Mouse (Mus musculus) forebrain, embryonic 13.5 days (tissue): ENCODE results near the gene Zc3hav1. TPM values are rescaled to one million over a fixed set of nuclear protein-coding genes. Genes with fewer than 3 reads are reported as not detected.
A peak's percentile ranks its signal among the peaks of the same experiment; 100 is the strongest.

Experiments
- ATAC-seq: fragments of 200-750 bp; cut with Nextera tagmentation; 2 replicates; pipeline ENCODE4 v1.8.0; 2017
- H3K27ac ChIP-seq: fragments of 300-500 bp; sonication (generic); 2 replicates; pipeline ENCODE4 v1.5.1; 2015; ENCODE audit warnings: inconsistent platforms, mild to moderate bottlenecking, moderate library complexity
- H3K27me3 ChIP-seq: fragments of 300-500 bp; sonication (generic); 2 replicates; pipeline ENCODE4 v1.6.1; 2015; ENCODE audit warnings: mild to moderate bottlenecking, inconsistent platforms
- H3K36me3 ChIP-seq: fragments of 300-500 bp; sonication (generic); 2 replicates; pipeline ENCODE4 v1.6.1; 2015; ENCODE audit warnings: mild to moderate bottlenecking, inconsistent platforms; ENCODE audit not compliant: poor library complexity, severe bottlenecking
- H3K4me1 ChIP-seq: fragments of 300-500 bp; sonication (generic); 2 replicates; pipeline ENCODE4 v1.6.1; 2015; ENCODE audit warnings: inconsistent platforms
- H3K4me2 ChIP-seq: fragments of 300-500 bp; sonication (generic); 2 replicates; pipeline ENCODE4 v1.6.1; 2015; ENCODE audit warnings: inconsistent platforms, mild to moderate bottlenecking, moderate library complexity
- H3K4me3 ChIP-seq: fragments of 300-500 bp; sonication (generic); 2 replicates; pipeline ENCODE4 v1.5.1; 2015; ENCODE audit warnings: mild to moderate bottlenecking, inconsistent platforms
- H3K9ac ChIP-seq: fragments of 300-500 bp; sonication (generic); 2 replicates; pipeline ENCODE4 v1.6.1; 2015; ENCODE audit warnings: mild to moderate bottlenecking, inconsistent platforms
- H3K9me3 ChIP-seq: fragments of 300-500 bp; sonication (generic); replicated peaks from 2 replicates; pipeline ENCODE4 v1.6.1; 2016; ENCODE audit warnings: inconsistent platforms
- WGBS: fragments of 180-500 bp; shearing (Covaris S2); methylation state at CpG from one replicate; pipeline ENCODE4 v1.1.7; 2015; 5-methylcytosine and 5-hydroxymethylcytosine counted together
- polyA plus RNA-seq: library from polyadenylated mRNA; unstranded; fragments of >200 nt; fragmentation: Nextera tagmentation; extraction: Ambion mirVana; gene quantifications from 2 replicates; pipeline ENCODE4 v1.2.1, GENCODE M21; 2015

Zc3hav1 gene
- polyA plus RNA-seq, 1 experiment from 2014 or later: 0.75 TPM

DNA sequence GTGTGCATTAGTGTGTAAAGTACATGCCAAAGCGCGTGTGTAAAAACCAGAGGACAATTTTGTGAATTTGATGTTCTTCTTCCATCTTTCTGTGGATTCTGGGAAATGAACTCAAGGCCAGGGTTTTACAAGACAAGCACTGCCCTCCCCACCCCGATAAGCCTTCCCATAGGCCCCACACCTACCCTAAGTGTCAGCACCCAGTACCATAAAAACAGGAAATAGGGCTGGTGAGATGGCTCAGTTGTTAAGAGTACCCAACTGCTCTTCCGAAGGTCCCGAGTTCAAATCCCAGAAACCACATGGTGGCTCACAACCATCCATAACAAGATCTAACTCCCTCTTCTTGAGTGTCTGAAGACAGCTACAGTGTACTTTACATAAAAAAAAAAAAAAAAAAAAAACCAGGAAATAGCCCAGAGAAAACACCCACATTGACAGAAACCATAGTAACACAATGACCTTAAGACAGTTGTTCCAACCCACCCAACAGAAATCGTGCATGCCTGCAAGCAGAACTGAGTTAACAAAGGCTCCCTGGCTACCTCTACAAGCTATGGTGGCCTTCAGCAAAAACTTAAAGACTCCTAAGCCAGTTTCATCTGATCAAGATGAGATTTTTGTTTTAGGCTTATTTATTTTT, 5.5 kb downstream of the Zc3hav1 start:
- no peak for ATAC-seq
- peaks cover 44% of the 10 kb centered on the region for H3K27me3 ChIP-seq

DNA sequence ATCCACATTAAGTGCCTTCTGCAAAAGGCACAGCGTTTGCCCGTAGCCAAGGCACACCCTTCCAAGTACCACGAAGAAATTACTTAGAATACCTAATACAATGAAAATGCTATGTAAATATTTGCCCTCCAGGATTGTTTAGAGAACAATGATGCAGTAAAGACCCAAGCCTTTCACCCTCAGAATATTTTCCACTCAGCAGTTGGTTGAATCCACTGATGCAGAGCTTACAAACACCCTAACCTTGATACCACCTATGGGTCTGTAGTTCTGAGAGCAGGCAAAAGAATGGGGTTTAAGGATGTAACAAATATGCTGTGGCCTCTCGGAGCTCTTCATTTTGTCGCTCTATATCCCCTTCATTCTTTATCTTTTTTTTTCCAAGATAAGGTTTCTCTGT, 6.5 kb downstream of the Zc3hav1 start:
- H3K9ac ChIP-seq: no peak overlapping the region
- H3K4me2 ChIP-seq: no peak overlapping the region
- 80% methylated on average over 5 of the region's 5 CpGs for WGBS

More for the DNA sequence above, 5.5 kb downstream of the Zc3hav1 start:
- no peak overlapping the region for H3K4me3 ChIP-seq
- 90% methylated on average over 6 of the region's 6 CpGs for WGBS
- H3K4me2 ChIP-seq: no peak overlapping the region
- no peak overlapping the region for H3K9ac ChIP-seq
- H3K9me3 ChIP-seq: no peaks in the 10 kb centered on the region
- no peaks in the 10 kb centered on the region for H3K36me3 ChIP-seq
- peaks cover 8% of the 10 kb centered on the region for H3K4me1 ChIP-seq
- no peak overlapping the region for H3K27ac ChIP-seq

DNA sequence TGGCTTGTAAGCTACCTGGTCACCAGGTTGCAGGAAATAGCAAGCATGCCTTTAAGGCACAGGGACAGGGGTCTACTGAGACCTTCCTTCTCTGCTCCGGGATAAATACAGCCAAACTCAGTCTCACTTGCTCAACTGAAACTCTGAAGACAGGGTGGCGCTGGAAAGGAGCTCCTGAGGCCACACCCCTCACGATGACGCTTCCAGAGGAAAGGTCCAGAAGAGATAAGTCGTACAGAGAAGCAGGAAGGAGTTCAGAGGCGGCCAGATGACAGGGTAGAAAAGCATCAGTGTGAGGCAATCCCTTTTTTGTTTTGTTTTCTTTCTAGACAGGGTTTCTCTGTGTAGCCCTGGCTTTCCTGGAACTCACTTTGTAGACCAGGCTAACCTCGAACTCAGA, 8.6 kb downstream of the Zc3hav1 start:
- H3K9me3 ChIP-seq: no peaks in the 10 kb centered on the region
- no peak overlapping the region for H3K27ac ChIP-seq
- H3K9ac ChIP-seq: no peak overlapping the region
- no peak overlapping the region for H3K4me2 ChIP-seq
- no peak overlapping the region for H3K4me3 ChIP-seq
- WGBS: 64% methylated on average over 7 of the region's 7 CpGs
- no peaks in the 10 kb centered on the region for H3K4me1 ChIP-seq
- no peaks in the 10 kb centered on the region for H3K36me3 ChIP-seq
- H3K27me3 ChIP-seq: peaks cover 15% of the 10 kb centered on the region
- ATAC-seq: no peak

More for the DNA sequence above, 6.5 kb downstream of the Zc3hav1 start:
- Histone ChIP-seq H3K4me1 (no peaks in the 10 kb centered on the region), H3K27ac (no peak overlapping the region), H3K27me3 (peaks cover 33% of the 10 kb centered on the region), H3K9me3 (no peaks in the 10 kb centered on the region), H3K4me3 (no peak overlapping the region), H3K36me3 (no peaks in the 10 kb centered on the region)
- ATAC-seq: no peak

DNA sequence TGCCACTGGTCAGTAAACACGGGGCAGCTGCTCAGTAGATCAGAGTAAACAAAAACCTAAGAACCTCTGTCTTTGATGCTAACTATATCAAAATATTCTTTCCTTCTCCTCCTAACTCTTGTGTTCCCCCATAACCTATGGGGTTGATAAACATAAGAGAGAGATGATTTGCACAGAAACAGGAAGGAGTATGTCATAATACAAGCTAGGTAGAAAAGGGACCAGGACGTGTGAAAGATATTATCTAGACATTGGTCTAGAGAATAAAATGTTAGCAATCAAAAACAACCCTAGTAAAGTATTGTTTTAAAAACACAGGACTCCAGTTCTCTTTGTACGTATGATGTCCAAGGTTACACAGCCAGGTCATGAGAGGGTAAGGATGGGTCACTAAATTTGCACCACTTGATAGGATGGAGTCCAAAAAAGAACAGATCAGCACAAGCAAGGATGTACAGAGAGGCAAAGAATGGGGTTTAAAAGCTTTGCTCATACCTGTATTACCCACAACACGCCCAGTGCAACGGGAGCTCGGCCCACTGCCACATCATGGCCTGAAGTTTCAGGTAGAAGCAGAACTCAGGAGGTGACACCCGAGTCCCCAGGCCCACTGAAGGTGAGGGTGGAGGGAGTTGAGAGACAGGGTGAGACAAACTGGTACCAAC, 10.3 kb downstream of the Zc3hav1 start:
- Histone ChIP-seq H3K4me1 (no peaks in the 10 kb centered on the region), H3K9me3 (no peaks in the 10 kb centered on the region), H3K9ac (no peak overlapping the region), H3K27me3 (no peaks in the 10 kb centered on the region), H3K36me3 (no peaks in the 10 kb centered on the region), H3K27ac (no peak overlapping the region), H3K4me2 (no peak overlapping the region), H3K4me3 (no peak overlapping the region)
- no peak for ATAC-seq
- WGBS: 84% methylated on average over 7 of the region's 7 CpGs

DNA sequence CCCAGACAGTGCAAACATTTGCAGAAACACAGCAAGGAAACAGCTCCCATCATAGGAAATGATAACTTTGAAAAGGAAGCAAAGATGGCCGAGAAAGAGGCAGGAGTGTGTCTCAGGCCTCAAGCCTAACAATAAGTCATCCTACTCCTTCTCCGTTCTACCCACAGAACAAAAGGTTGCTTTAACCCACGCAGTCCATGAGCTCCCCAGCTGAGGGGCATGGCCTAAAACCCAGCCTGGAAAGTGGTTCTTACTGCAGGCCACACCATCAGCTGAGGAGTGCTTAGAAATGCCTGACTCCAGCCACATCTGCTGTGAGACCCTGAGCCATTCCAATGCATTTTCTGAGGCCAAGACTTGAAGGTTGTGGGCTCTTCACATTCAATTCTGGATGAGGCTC, 10.8 kb downstream of the Zc3hav1 start:
- ATAC-seq: no peak
- H3K4me3 ChIP-seq: no peak overlapping the region
- no peaks in the 10 kb centered on the region for H3K4me1 ChIP-seq
- no peak overlapping the region for H3K27ac ChIP-seq
- H3K27me3 ChIP-seq: no peaks in the 10 kb centered on the region
- H3K9me3 ChIP-seq: no peaks in the 10 kb centered on the region
- no peak overlapping the region for H3K4me2 ChIP-seq
- no peaks in the 10 kb centered on the region for H3K36me3 ChIP-seq
- no peak overlapping the region for H3K9ac ChIP-seq
- WGBS: 55% methylated on average over 3 of the region's 3 CpGs

DNA sequence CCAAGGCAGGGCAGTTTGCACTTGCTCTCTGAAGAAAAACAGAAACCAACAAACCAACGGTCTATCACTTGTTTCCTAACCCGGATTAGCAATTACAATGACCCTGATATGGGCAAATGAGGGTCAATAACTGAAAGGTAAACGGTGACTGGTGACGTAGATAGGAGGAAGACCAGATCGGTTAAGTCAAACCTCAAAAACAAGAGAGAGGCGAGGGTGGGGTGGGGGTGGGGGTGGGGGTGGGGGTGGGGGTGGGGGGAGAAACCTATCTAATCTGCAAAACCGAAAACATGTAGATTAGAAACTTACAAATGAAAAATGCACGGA, 11.8 kb downstream of the Zc3hav1 start:
- no peak for ATAC-seq
- Histone ChIP-seq H3K4me2 (no peak overlapping the region), H3K27me3 (no peaks in the 10 kb centered on the region), H3K4me3 (no peak overlapping the region), H3K36me3 (no peaks in the 10 kb centered on the region), H3K4me1 (no peaks in the 10 kb centered on the region), H3K27ac (no peak overlapping the region), H3K9ac (no peak overlapping the region), H3K9me3 (no peaks in the 10 kb centered on the region)
- 85% methylated on average over 8 of the region's 8 CpGs for WGBS

DNA sequence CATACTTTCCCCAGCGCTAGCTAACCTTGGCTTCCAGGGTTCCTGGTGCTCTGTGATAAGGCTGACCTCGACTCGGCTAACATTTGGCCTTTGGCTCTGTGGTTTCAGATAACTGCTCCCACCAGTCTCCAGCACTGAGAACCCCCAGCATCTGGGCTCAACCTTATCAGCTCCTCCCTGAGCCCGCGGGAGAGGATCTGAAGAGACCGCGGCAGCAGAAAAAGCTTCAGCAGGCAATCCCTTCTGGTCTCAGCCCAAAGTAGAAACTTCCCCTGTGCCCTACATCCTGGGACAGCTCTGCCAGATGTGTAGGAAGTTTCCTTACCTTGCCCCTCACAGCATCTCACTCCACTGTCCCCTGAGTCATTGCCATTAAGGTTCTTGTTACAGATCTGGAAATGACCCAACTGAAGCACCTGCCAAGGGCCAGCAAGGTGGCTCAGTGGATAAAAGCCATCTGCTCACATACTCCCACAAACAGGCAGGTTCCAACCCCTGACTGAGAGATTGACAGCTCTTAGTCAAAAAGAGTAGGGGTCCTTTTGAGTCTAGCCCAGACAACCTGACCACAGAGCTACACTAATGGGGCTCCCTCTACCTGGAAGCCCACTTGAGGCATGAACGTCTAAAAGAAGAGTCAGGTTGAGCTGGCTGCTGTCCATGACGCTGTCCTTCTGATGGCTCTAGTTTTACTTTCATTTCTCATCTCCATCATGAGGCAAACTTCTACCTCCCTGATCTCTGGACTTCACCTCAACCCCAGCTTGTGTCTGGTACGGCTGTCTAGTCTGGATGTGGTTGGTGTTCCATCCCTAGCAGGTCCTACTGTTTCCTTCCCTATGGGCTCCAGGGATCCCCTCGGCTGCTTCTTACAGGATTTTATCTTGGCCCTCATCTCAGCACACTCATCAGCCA, 12.4 kb downstream of the Zc3hav1 start:
- H3K4me2 ChIP-seq: no peak overlapping the region
- H3K4me1 ChIP-seq: no peaks in the 10 kb centered on the region
- no peak for ATAC-seq
- no peak overlapping the region for H3K4me3 ChIP-seq
- no peaks in the 10 kb centered on the region for H3K36me3 ChIP-seq
- H3K9ac ChIP-seq: no peak overlapping the region
- H3K9me3 ChIP-seq: no peaks in the 10 kb centered on the region
- no peak overlapping the region for H3K27ac ChIP-seq
- no peaks in the 10 kb centered on the region for H3K27me3 ChIP-seq
- WGBS: 79% methylated on average over 11 of the region's 11 CpGs

DNA sequence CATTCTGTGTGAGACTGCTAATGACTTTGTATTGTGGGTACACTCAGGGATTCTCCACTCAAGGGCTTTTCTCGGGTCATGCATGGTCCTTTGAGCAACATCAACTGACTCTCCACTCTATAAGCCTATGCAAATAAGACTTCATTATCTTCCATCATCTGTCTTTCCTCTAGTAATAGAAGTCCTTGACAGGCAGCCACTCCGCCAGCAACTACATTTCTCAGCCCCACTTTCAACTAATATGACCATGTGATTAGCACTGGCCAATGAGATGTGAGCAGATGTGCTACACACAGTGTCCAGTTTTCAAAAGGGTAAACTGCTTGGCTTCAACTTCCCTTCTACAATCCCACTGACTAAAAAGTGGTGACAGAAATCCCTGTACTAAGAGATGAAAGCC, 15.3 kb downstream of the Zc3hav1 start:
- Histone ChIP-seq H3K27me3 (no peaks in the 10 kb centered on the region), H3K4me2 (no peak overlapping the region), H3K27ac (no peak overlapping the region), H3K9ac (no peak overlapping the region), H3K4me3 (no peak overlapping the region), H3K4me1 (no peaks in the 10 kb centered on the region), H3K9me3 (no peaks in the 10 kb centered on the region), H3K36me3 (no peaks in the 10 kb centered on the region)
- WGBS: 63% methylated on average over 2 of the region's 2 CpGs
- ATAC-seq: no peak

DNA sequence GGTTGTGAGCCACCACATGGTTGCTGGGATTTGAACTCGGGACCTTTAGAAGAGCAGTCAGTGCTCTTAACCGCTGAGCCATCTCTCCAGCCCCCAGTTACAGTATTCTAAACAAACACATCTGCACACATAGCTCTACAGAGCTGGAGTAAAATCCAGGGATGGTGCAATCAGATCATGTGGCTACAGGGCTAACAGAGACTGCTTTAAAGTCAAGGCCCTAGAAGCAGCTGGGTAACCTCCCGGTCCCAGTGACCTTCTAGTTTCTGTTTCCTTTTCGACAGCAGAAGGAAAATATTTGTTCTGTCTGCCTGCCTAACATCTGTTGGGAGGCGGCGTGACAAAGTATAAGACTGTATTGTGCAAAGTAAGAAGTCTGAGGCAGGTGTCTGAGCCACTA, 16.5 kb downstream of the Zc3hav1 start:
- H3K4me1 ChIP-seq: no peaks in the 10 kb centered on the region
- H3K27me3 ChIP-seq: no peaks in the 10 kb centered on the region
- WGBS: 86% methylated on average over 6 of the region's 6 CpGs
- H3K27ac ChIP-seq: no peak overlapping the region
- H3K9ac ChIP-seq: no peak overlapping the region
- ATAC-seq: no peak
- no peaks in the 10 kb centered on the region for H3K36me3 ChIP-seq
- no peak overlapping the region for H3K4me2 ChIP-seq
- no peaks in the 10 kb centered on the region for H3K9me3 ChIP-seq
- H3K4me3 ChIP-seq: no peak overlapping the region

DNA sequence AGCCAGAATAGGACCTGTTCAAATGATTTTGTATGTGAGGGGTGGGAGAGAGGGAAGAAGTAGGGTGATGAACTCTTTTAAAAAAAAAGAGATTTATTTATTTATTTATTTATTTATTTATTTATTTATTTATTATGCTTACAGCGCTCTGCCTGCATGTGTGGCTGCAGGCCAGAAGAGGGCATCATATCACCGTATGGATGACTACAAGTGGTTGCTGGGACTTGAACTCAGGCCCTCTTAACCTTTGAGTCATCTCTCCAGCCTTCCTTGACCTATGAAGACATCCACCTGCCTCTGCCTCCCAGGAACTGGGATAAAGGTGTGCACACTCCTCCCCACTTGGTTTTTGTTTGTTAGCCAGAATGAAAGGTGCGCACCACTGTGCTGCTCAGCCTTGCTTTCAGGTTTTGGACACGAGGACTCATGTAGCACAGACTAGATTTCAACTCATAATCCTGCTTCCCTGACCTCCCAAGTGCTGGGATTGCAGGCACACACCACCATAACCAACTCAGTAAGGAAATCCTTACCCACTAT, 17.2 kb downstream of the Zc3hav1 start:
- no peak for ATAC-seq
- Histone ChIP-seq H3K9me3 (no peaks in the 10 kb centered on the region), H3K36me3 (no peaks in the 10 kb centered on the region), H3K27me3 (no peaks in the 10 kb centered on the region), H3K4me2 (no peak overlapping the region), H3K9ac (no peak overlapping the region), H3K27ac (no peak overlapping the region), H3K4me3 (no peak overlapping the region), H3K4me1 (no peaks in the 10 kb centered on the region)
- 89% methylated on average over 4 of the region's 4 CpGs for WGBS

DNA sequence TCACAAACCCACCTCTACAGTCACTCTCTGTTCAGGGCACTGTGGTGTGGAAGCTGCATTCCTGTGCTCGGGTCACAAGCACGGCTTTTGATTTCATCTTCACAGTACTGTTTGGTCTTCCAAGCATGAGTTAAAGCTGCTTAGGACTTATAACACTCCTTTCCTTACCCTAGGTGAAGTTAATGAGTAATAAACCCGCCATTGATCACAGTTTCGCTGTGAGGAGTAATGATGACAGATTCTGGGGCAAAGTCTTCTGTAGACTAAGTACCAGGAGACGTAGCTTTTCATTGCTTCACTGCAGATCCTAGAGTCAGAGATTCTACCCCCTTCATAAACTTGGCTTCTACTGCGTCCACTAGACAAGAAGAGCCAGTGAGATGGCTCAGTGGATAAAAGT, 19.1 kb downstream of the Zc3hav1 start:
- ATAC-seq: no peak
- H3K4me1 ChIP-seq: no peaks in the 10 kb centered on the region
- no peak overlapping the region for H3K4me2 ChIP-seq
- no peak overlapping the region for H3K9ac ChIP-seq
- no peak overlapping the region for H3K27ac ChIP-seq
- H3K36me3 ChIP-seq: no peaks in the 10 kb centered on the region
- no peaks in the 10 kb centered on the region for H3K27me3 ChIP-seq
- WGBS: 91% methylated on average over 6 of the region's 6 CpGs
- H3K4me3 ChIP-seq: no peak overlapping the region
- H3K9me3 ChIP-seq: no peaks in the 10 kb centered on the region

DNA sequence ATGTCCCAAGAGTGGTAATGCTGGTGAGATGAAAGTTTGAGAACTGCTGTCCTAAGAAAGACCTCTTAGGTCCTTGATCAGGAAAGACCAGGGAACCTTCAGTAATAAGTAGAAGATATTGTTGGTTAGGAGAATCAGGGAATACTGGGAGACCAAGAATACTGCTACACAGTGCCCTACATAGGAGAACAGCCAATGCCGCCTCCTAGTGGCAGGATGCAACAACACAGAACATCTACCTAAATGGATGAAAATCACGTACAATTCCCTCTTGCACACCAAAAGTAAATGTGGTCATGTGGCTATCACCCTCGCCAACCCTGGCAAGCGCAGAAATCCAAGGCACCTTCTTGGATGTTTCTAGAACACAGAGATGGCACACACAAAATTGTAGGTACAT, 27.8 kb downstream of the Zc3hav1 start:
- no peaks in the 10 kb centered on the region for H3K36me3 ChIP-seq
- 20% methylated on average over 4 of the region's 4 CpGs for WGBS
- H3K9ac ChIP-seq: no peak overlapping the region
- H3K4me3 ChIP-seq: no peak overlapping the region
- peak; percentile 75 for ATAC-seq
- no peaks in the 10 kb centered on the region for H3K4me1 ChIP-seq
- H3K9me3 ChIP-seq: no peaks in the 10 kb centered on the region
- no peaks in the 10 kb centered on the region for H3K27me3 ChIP-seq
- H3K27ac ChIP-seq: no peak overlapping the region
- H3K4me2 ChIP-seq: no peak overlapping the region
